Mouse (Mus musculus): Measurements from ENCODE around the gene Gm49416.
"Not testable (repeated sequence)": the region's sequence is repeated elsewhere in the genome, so short reads cannot be mapped to it uniquely, and the experiment has no call there.

Gene Gm49416

DNA sequence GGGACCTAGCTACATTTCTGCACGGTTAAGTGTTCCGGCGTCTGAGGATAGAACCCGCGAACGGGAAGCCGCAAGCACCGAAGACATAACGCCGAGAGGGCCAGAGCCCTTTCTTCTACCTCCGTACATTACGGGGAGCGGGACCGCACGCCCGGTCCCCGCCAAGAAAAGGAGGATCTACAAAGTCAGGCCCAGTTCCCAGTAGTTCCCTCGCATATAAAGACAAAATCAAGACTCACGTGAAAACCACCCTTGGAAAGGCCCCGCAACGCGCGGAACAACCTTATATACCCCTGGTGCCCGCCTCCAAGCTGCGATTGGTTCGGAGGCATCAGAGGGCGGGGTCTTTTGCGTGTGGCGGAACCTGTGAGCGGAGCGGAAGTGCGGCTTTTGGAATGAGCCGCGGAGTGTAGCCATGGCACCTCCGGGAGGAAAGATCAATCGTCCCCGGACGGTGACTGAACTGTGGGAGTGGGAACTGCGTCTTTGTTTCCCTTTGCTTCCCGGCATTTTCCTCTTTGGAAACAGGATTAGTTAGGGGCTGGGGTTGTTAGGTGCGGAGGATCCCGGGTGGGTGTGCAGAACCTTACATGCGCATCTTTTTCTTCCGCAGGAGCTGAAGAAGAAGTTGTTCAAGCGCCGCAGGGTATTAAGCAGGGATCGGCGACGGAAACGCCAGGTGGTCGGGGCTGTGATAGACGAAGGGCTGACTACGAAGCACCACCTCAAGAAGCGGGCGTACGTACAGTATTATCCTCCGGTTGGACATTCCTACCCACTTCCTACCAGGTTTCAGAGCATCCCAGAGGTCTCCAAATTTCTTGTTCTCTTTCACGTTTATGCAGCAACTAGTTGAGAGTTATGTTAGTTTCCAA is at the start of gene Gm49416, which contains the start of gene 1810009A15Rik:
Gene Gm49416 (plus strand): TSS at position 416 of the 875 bp plus-strand sequence.
Gene 1810009A15Rik (plus strand): TSS at position 343 of the 875 bp plus-strand sequence.
- peak; percentile 89 for DNase-seq (ENCODE audit: low spot score)

DNA sequence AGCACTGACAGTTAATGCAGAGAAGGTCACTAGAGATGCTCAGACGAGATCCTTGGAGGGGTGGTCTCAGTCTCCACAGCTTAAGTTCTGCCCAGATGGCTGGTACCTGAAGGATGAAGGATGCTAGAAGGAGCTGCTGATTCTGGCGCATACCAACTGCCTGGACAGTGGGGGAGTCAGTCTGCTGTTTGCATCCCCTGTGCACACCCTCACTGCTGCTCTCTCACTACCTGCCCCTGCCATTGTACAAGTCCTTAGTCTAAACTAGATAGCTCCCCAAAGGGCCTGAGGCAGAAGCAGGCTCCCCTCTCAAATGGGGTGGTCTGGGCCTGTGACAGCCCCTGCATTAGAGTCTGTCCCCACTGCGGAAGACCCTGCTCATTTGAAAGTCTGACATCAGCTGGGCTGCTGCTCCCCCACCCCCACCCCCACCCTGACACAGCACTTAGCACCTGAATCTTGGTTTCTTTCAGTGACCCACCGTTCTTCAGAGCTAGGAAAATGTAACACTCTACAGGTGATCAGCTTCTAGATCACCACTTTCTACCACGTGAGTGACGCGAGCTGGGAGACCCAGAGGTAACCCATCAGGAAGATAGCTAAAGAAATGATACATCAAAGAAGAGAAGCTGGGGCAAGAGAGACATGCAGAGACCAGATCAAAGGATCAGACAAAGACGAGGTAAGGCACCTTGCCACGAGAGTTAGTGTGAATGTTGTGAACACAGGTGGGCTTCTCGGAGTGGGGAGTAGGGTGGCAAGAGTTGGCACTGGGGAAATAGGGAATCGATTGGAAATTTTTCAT is 49.4 kb upstream of the Gm49416 start, which contains the start of gene Gng3:
Gene Gng3 (minus strand): TSS at position 92 of the 805 bp plus-strand sequence.
- peak; percentile 81 for DNase-seq (ENCODE audit: low spot score)

DNA sequence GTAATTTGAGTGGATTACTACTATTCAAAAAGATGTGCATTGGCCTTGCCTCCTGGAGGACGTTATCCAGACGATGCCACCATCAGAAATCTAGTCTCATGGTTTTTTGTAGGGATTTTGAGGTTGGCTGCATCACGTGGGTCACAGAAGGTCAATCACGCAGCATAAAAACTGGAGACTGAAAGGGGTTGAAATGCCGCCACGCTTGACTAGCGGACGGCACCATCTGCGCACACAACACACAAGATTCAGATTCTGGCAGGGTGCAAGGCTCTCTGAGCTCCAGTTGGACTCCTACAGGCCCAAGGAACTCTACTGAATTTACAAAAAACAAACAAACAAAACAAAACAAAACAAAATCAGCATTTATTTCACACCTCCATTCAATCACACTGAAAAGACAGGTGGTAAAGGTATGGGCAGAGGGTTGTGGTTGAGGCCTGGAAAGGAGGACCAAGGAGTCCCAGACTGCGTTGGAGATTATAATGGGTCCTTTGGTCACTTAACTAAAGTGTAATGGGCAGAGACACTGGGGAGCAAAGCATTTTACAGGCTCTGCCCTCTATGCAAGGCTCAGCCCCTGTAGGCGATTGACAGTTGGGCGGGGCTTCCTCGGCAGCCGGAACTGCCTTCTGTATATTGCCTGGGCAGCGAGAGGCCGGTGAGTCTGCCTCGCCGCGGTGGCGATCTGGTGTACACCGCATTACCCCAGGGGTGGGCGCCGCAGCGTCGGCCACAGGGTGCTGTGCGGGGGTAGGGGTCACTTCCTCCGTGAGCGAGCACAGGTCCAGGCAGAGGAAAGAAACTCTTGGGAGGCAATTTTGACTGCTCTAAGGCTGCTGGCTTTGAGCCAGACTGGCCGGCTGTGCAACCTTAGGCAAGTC is 48.6 kb upstream of the Gm49416 start:
- no peak for DNase-seq (ENCODE audit: low spot score)

DNA sequence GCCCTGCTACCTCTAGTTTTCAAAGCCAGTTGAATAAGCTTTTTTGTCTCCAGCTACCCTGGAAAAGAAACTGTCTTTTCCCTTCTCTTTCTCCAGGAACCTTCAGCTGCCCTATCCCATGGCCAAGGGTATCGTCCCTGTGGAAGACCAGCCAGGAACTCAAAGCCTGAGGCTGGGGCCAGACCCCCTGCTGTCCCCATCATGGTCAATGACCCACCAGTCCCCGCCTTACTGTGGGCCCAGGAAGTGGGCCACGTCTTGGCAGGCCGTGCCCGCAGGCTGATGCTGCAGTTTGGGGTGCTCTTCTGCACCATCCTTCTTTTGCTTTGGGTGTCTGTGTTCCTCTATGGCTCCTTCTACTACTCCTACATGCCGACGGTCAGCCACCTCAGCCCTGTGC is 47.7 kb upstream of the Gm49416 start:
- DNase-seq (ENCODE audit: low spot score), result no peak

DNA sequence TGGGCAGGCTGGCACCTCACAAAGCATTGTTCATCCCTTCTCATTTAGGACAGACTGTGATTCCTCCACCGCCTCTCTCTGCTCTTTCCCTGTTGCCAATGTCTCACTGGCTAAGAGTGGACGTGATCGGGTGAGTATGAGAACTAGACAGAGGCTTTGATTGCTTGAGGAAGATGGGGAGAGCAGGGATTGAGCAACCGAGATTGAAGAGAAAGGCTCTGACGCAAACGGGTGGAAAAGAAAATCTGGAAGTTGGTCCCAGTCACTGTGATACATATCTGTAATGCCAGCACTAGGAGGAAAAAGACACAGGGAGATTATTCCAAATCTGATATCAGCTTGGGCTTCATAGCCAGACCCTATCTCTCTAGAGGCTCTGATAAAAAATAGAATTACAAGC is 45.8 kb upstream of the Gm49416 start:
- no peak for DNase-seq (ENCODE audit: low spot score)

DNA sequence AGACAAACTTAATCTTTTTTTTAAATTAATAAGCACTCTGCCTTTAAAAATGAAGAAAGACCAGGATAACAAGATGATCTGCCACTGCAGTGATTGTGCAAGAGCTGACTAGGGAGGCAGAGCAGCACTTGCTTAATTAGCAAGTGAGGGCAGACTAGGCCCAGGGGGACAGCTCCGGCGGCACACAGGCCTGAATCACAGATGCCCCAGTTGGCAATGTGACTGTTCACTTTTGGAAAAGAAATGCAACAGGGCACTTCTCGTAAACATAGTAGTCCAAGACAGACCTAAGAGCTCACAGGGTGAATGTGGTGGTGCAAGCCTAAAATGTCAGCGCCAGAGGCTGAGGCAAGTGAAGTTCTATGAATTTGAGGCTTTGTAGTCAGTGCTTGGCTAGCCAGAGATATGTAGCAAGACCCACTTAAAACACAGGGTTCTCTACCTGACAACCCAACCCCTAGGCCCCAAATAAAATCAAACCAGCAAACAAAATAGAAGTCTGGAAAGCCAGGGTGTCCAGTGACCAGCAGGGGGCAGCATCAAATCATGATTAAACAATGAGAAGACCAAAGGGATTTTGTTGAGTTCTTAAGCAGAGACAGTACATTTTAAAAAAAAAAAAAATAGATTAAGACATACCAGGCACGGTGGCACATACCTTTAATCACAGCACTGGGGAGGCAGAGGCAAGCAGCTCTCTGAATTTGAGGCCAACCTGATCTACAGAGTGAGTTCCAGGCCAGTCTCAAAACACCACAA is 44.2 kb upstream of the Gm49416 start:
- no peak for DNase-seq (ENCODE audit: low spot score)

DNA sequence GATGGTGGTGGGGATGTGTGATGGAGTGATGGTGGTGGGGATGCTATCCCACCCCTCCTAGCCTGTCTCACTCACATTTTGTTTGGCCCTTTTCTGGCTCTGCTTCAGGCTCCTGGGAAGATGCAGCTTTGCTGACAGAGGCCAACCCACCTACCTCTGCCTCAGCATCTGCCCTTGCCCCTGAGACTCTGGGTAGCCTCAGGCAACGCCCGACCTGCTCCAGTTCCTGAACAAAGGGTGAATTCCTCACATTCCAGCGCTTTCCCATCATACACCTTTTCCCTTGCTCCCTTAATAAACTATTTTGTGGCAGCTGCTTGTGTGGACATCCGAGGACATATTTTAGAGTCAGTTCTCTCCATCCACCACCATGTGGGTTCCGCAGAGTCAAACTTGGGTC is 40.4 kb upstream of the Gm49416 start:
- DNase-seq (ENCODE audit: low spot score), result no peak

DNA sequence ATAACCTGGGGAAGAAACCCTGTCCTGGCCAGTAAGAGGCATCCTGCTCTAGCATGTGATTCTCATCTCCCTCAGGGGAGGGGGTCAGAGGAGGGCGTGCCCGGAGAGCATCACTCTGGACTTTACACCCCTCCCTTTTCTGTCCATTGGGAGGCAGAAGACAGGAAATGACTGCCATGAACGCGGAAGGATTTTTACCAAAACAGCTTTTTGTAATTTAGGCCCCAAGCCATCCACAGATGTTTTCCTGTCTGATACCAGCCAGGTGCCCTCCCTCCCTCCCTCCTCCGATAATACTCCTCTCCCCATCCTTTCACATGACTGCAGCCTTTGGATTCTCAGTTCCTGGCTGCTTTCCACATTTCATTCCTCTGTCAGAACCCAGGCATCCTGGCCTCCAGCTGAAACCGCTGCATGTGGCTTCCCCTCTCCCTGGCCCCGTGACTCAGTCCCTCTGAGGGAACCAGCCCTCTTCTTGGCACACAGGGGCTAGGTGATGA is 38.3 kb upstream of the Gm49416 start, which contains the start of gene Lrrn4cl:
Gene Lrrn4cl (plus strand): TSS at position 367 of the 500 bp plus-strand sequence.
- no peak for DNase-seq (ENCODE audit: low spot score)

DNA sequence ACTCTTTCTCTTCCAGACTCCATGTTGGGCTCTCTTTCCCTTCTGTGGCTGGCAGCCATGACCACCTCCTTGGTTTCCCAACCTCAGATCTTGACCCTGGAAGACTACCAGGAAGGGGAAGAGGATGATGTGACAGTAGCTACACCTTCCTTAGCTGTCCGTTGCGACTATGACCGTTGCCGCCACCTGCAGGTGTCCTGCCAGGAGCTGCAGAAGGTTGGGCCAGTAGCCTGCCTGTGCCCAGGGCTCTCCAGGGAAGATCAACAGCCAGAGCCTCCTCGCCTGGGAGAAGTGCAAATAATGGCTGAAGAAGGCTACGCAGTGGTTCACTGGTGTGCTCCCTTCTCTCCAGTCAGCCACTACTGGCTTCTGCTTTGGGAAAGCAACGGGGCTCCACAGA is 37.1 kb upstream of the Gm49416 start:
- DNase-seq (ENCODE audit: low spot score), result no peak

DNA sequence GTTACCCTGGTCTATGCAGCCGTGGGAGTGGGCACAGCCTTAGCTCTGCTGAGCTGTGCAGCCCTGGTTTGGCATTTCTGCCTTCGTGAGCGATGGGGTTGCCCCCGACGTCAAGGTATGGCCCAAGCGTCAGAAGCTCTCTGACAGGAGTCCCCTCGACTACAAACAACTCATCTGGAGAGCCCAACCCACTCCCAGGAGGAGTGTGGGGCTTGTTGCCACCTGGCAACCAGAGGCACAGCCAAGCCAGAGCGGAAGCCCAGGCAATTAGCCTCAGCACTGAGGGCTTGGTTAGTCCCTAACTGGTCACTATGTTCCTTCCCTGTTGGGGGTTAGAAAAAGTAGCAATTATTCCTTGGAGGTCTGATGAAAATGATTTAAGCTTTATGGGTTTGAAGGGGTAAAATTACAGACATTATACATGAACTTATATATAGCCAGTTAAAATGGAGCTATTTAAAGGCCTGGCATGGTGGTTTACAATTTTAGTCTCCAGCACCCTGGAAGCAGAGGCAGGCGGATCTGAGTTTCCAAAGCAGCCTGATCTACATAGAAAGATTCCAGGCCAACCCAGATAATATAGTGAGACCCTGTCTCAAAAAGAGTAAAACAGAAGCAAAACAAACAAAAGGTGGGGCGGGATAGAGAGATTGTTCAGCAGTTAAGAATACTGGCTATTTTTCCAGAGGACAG is 36.3 kb upstream of the Gm49416 start:
- no peak for DNase-seq (ENCODE audit: low spot score)

DNA sequence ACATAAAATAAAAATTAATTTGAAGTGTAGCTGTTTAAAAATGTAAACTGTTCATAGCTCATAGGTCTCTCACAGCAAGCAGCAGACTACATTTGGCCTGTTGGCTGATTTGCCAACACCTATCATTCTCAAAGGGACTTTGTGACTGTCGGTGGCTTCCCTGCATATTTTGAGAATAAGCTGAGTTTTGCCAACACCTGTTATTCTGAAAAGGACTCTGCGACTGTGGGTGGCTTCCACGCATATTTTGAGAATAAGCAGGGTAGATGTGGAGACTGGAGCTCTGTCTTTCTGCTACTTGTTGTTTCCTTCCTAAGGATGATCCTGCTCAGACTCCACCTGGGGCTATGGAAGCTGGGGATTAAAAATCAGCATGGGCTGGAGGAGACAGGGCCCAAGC is 35.6 kb upstream of the Gm49416 start:
- DNase-seq (ENCODE audit: low spot score), result no peak

DNA sequence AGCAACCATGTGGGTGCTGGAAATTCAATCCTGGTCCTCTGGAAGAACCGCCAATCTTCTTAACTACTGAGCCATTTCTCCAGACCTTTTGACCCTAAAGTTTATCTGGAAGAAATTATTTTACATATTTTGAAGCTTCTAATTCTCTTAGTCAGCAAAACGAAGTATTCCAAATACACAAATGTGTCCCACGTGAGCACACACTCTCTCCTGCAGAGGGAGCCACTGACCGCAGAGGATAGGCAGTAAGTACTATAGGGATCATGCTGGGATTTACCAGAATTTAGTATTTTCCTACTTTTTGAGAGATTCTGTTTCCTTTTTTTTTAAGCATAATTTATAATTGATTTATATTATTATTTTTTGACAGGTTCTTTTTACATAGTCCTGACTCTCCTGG is 31.0 kb upstream of the Gm49416 start:
- DNase-seq (ENCODE audit: low spot score), result no peak

DNA sequence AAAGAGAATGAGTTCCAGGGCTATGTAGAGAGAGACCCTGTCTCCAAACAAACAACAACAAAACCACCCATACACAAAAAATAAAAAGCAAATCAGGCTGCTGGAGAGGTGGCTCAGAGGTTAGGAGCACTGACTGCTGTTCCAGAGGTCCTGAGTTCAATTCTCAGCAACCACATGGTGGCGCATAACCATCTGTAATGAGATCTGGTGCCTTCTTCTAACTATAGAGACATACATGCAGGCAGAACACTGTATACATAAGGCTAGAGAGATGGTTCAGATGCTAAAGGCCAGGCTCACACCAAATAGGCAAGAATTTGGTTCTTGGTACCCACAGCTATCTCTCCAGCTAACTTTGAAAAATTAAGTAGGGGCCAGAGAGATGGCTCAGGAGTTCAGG is 29.7 kb upstream of the Gm49416 start:
- no peak for DNase-seq (ENCODE audit: low spot score)

DNA sequence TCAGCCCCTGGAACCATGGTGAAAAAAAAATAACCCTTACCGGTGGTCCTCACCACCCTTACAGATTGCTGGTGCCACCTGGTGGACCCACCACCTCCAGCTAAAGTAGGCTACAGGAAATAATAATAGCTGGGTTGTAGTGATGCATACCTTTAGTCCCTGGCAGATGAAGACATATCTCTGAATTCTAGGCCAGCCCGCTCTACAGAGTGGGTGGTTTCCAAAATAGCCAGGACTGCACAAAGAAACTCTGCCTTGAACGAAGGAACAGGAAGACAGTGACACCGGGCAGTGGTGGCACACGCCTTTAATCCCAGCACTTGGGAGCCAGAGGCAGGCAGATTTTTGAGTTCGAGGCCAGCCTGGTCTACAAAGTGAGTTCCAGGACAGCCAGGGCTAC is 24.5 kb upstream of the Gm49416 start:
- DNase-seq (ENCODE audit: low spot score), result no peak

DNA sequence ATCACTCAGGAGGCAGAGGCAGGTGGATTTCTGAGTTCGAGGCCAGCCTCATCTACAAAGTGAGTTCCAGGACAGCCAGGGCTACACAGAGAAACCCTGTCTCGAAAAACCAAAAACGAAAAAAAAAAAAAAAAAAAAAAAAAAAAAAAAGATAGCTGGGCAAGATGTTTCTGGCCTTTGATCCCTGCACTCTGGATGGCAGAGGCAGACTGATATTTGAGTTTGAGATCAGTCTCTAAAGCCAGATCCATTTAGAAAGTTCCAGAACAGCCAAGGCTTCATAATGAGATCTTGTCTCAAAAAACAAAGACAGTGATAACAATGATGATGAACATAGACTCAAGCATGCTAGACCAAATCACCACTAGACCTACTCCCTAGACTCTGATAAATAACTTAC is 18.3 kb upstream of the Gm49416 start:
- not testable (repeated sequence) for DNase-seq (ENCODE audit: low spot score)

DNA sequence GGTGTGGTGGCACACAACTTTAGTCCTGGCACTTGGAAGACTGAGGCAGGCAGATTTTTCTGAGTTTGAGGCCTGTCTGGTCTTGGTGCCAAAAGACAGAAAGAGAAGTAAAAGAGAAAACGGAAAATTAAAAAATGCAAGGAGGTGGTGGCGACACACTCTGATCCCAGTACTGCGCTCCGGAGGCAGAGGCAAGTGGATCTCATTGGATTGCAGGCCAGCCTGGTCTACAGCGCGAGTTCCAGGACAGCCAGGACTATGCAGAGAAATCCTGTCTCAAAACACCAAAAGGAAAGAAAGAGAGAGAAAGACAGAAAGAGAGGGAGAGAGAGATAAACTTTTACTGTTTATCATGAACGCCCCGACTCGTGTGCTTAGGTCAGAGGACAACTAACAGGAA is 17.9 kb upstream of the Gm49416 start:
- no peak for DNase-seq (ENCODE audit: low spot score)

DNA sequence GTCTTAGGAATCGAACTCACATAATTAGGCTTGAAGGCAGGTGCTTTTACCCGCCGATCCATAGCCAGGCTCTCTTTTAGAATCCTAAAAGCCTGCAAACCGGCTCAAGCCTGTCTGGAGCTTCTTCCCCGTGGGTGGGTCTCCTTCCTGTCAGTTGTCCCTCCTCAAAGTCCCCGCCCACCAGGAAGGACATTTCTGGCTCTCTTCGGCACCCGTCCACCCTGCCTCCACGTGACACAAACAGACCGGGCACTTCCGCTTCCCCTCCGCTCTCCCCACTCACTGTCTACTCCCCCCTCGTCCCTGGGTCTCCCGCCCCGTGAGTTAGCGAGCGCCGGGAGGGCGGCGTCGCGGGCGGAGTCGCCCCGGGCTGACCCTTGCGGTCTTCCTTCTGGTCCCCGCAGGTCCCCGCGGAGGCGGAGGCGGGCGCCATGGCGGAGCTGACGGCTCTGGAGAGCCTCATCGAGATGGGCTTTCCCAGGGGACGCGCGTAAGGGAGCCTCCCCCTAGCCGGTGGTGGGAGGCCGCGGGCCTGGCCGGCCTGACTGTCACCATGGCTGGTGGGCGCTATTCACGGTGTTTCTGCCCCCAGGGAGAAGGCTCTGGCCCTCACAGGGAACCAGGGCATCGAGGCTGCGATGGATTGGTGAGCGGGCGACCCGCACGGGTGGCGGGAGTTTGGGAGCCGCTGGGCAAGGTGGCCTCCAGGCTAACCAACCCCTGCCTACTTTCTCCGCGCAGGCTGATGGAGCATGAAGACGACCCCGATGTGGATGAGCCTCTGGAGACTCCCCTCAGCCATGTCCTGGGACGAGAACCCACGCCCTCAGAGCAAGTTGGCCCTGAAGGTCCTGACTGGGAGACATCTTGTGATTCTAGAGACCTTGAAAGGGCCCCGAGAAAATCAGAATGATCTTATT is 17.2 kb upstream of the Gm49416 start, which contains the start of gene Ubxn1:
Gene Ubxn1 (plus strand): TSS at position 230 of the 920 bp plus-strand sequence.
- DNase-seq (ENCODE audit: low spot score), result peak; percentile 97

DNA sequence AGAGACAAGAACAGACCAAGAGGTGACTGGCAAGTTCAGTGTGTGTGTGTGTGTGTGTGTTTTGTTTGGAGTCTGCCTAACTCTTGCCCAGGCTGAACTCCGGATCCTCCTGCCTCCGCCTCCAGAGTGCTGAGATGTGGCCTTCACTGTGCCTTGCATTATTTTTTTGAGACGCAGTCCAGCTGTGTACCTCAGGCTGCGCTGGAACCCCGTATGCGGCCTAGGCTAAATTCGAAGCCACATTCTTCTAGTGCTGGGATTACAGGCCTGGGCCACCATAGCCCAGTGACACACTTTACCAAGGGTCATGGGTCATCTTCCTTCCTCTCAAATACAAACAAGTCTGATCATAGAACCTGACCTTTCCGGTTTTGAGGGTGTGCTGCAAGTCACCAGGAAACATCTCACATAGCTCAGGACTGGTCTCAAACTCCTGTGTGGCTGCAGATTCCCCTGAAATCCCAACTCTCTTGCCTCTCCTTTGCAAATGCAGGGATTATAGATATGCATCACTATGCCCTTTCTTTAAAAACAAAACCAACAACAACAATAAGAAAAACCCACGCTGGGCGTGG is 16.4 kb upstream of the Gm49416 start:
- no peak for DNase-seq (ENCODE audit: low spot score)

DNA sequence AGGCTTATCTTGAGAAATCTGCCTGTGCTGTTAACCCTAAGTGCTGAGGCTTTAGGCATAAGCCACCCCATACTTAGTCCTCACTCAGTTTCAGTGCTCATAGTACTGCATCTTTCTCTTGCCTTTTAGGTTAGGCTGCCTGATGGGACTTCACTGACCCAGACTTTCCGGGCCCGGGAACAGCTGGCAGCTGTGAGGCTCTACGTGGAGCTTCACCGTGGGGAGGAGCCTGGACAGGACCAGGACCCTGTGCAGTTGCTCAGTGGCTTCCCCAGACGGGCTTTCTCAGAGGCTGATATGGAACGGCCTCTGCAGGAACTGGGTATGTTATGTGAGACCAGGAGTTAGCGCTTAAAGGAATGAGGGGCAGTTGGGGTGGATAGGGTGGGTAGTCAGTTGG is 13.7 kb upstream of the Gm49416 start:
- DNase-seq (ENCODE audit: low spot score), result no peak

Data from left cerebral cortex, adult 11 months (tissue).